Mouse (Mus musculus) neural tube, embryonic 10.5 days (tissue): ENCODE data around the gene Zc3h7a.
"Not testable (repeated sequence)": the region's sequence is repeated elsewhere in the genome, so short reads cannot be mapped to it uniquely, and the experiment has no call there.

Experiments
- DNase-seq: peaks from one replicate; pipeline ENCODE4 v3.0.0-alpha.2; 2017; ENCODE audit warnings: low spot score; ENCODE audit errors: extremely low spot score

Gene Zc3h7a

DNA sequence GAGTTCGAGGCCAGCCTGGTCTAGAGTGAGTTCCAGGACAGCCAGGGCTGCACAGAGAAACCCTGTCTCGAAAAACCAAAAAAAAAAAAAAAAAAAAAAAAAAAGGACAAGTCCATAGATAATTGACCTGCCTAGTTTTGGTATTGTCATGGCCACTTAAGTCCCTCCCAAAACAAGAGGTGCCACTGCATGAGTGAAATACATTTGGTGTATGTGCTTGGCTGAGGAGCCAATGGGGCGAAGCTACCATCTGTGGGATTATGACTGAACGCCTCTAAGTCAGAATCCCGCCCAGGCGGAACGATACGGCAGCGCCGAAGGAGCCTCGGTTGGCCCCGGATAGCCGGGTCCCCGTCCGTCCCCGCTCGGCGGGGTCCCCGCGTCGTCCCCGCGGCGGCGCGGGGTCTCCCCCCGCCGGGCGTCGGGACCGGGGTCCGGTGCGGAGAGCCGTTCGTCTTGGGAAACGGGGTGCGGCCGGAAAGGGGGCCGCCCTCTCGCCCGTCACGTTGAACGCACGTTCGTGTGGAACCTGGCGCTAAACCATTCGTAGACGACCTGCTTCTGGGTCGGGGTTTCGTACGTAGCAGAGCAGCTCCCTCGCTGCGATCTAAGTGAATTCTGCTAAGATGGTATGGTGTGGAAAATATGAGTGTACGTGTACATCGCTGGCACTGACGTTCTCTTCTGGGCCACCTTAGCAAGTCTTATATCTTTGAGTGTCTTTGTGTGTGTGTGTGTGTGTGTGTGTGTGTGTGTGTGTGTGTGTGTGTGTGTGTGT is 32.3 kb downstream of the Zc3h7a start:
- DNase-seq, result not testable (repeated sequence)

GRCm38 (mm10) chr16:11134348-11135344 is 41.5 kb downstream of the Zc3h7a start, which contains the start of gene Txndc11:
Gene Txndc11, minus strand, starts transcription at chr16:11134650.
- peak; percentile 98 for DNase-seq

DNA sequence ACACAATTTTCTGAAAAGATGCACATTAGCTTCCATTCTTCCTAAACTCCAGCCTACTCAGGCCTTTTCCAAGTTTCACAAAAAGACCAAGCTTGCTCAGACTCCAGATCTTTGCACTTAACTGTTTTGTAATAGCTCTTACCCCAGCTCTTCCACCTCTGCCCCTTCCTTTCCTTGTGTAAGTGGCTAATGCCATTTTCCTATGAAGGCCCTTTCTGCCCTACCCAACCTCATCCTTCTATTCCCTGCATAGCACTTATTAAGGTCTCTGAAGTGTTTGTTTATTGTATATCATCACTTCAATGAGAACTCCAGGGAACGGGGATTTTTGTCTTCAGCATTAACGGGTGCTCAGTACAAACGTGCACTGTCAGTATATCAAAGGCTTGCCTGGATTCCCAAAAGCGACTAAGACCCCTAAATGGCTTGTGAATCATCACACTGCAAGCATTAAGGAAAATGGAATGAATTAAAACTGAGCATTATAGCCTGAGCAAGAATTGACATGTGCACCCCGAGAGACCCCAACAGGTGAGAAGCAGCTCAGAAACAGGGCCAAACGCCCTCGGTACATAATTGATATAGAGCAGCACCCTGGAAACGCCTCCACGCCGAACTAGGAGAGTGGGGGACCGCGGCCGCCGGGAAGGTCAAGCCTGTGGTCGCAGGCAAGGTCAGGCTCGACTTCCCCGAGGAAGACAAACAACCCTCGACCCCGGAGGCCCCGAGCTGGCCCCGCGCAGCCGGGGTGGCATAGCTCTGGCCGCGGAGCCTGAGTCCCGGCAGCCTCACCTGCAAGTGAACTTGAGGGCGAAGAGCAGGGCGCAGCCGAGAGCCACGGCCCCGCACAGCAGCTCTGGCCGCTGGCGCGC is 42.5 kb downstream of the Zc3h7a start:
- DNase-seq, result no peak

- DNase-seq, result peak; percentile 27
These were observed 43.4 kb downstream of the Zc3h7a start for GRCm38 (mm10) chr16:11132839-11133238.

DNA sequence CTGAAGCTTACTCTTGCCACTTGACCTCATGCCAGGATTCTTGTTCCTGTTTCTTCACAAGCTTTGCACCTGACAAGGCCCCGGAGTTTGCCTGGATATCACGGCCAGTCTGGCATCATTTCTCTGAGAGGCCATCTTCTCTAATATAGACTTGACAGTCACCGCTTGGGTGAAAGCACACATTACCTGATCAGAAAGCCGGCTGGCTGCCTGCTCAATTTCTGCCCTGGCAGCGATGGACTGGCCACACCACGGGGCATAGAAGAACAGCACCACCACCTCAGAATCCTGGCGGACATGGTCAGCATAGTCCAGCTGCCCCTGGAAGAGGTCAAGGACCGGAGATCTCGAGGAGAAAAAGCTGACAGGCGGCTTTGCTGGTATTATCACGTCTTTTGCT is 47.9 kb downstream of the Zc3h7a start:
- no peak for DNase-seq

DNA sequence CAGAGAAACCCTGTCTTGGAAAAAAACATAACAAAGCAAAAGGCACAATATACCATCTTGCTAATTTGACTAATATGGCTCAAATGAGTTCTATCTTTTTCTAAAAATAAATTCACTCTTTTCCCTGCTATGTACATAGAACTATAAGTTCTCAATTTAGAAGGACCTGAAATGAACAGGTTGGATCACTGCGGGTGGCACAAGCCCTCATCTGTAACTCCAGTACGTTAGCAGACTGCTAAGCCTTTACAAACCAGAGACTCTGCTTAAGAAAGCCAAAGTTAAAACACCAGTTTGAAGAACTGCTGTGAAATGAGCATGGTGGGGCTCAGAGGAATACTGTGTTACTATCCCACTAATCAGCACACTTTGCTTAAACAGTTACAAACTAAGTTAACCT is 50.8 kb downstream of the Zc3h7a start:
- DNase-seq, result no peak

DNA sequence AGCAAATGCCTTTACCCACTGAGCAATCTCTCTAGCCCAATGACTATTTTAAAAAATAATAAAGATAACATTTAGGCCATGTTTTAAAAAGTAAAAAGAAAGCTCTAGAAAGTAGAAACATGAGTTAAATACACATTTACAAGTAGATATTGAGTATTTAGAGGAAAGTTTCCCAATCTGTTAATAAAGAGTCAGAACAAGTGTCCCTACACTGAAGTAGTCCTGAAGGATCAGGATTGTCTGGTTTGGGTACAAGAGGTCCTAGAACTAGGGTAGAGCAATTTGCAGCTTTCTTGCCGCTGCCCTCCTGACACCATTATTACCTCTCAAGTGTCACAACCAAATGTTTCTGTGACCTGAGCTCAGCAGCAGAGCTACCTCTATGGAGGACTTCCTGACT is 52.1 kb downstream of the Zc3h7a start:
- no peak for DNase-seq

- DNase-seq, result no peak
These were observed 53.6 kb downstream of the Zc3h7a start for GRCm38 (mm10) chr16:11122625-11123024.

GRCm38 (mm10) chr16:11109198-11109740 is 66.9 kb downstream of the Zc3h7a start:
- DNase-seq, result no peak

DNA sequence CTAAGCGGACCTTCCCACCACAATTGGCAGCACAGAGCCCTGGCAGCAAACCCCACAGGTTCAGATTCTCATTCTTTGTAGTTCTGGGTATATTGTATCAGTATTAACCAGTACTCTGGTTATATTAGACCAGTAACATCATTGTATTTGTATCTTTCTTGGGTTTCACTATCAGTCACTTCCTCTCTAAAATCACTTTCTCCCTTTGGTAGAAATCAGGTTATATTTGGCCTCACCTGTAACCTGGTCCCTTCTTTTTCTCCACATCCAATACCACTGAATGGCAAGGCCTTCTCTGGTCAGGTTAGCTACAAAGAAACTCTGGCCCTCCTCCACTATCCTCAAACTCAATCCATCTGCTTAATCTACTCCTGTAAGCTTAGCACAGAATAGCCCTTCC is 71.3 kb downstream of the Zc3h7a start:
- no peak for DNase-seq

DNA sequence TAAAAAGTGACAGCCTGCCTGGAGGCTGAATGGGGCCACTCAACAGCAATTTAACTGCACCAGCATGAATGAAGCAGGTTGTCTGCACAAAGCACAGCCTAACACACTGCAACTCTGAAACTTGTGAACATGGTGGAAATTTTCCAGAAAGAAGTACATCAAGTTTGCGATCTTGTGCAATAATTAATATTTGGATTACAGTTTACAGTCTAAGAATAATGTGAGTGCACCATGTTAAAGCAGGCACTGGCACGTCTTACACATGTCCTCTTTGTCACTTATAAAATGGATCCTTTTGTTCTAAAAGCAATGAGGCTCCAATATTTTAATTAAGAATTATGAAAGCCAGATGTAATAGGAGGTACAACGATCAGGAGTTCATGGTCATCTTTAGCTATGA is 78.9 kb downstream of the Zc3h7a start:
- no peak for DNase-seq

- DNase-seq, result no peak
These were observed 82.3 kb downstream of the Zc3h7a start for GRCm38 (mm10) chr16:11093717-11094386.

- DNase-seq, result no peak
These were observed 83.7 kb downstream of the Zc3h7a start for GRCm38 (mm10) chr16:11092523-11092922.

DNA sequence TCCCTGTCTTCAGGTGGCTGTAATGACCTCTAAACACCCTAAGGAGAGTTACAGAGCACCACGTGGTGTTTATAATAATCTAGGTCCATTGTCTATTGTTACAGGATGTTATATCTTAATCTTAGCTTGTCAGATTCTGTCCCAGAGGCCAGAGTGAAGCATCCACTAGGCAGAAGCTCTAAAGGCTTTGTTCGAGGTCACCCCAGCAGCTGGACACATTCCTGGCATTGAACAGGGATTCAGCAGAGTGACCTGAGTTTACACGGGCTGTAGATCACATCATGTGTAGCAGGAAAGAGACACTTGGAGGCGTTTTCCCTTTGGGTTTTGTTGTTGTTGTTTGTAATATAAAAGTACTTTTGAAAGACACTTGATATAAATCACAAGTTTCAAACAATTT is 84.1 kb downstream of the Zc3h7a start:
- DNase-seq, result no peak

DNA sequence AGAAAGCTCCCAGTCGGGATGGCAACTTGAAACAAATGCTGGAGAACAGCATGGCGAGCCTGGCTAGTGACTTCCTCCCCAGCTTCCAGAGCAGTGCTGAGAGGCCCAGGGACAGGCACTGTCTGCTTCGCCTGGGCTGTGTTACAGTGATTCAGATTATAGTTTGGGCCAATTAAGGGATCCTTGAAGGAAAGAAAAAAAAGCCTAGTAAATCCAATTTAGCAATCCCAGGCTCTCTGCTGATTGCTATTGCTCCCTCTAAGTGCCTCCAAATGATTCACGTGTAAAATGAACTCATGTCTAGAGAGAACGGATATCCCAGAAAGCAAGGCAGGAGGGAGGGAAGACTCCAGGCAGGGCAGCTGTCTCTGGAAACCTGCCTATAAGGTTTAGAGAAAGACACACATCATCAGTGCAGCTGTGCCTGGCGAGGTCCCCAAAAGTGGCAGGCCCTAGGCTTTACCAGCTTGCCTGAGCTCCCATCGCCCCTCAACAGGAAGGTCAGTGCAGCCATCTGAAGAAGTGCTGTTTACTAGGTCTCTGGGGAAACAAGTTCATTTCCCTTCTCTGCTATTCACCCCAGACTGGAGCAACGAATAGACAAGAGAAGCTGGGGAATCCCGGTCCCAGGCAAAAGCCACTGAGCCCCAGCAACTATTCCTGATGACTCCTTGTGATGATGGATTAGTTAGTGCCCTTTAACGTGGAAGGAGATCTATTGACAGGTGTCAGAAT is 85.2 kb downstream of the Zc3h7a start:
- DNase-seq, result no peak

- DNase-seq, result no peak
These were observed 89.2 kb downstream of the Zc3h7a start for GRCm38 (mm10) chr16:11086856-11087588.
